Mouse (Mus musculus) hindbrain, postnatal 0 days (tissue): Measurements from ENCODE around the gene Cmtm8. TPM values are rescaled to one million over a fixed set of nuclear protein-coding genes. Genes with fewer than 3 reads are reported as not detected.

Source experiments
- ATAC-seq: fragments of 200-750 bp; cut with Nextera tagmentation; 2 replicates; pipeline ENCODE4 v1.8.0; 2017; ENCODE audit warnings: mild to moderate bottlenecking, moderate TSS enrichment, moderate library complexity
- DNase-seq: peaks from one replicate; pipeline ENCODE4 v3.0.0-alpha.2; 2015; ENCODE audit warnings: low spot score
- H3K27ac ChIP-seq: fragments of 300-500 bp; sonication (generic); 2 replicates; pipeline ENCODE4 v1.5.1; 2014; ENCODE audit warnings: mild to moderate bottlenecking
- H3K27me3 ChIP-seq: fragments of 300-500 bp; sonication (generic); 2 replicates; pipeline ENCODE4 v1.6.1; 2014; ENCODE audit warnings: low read length, mixed read lengths; ENCODE audit not compliant: insufficient read depth
- H3K36me3 ChIP-seq: fragments of 300-500 bp; sonication (generic); 2 replicates; pipeline ENCODE4 v1.6.1; 2014; ENCODE audit warnings: low read length, mixed read lengths; ENCODE audit not compliant: insufficient read depth
- H3K4me1 ChIP-seq: fragments of 300-500 bp; sonication (generic); 2 replicates; pipeline ENCODE4 v1.6.1; 2014; ENCODE audit warnings: antibody characterized with exemption, low read length, mixed read lengths; ENCODE audit not compliant: insufficient read depth
- H3K4me2 ChIP-seq: fragments of 300-500 bp; sonication (generic); 2 replicates; pipeline ENCODE4 v1.6.1; 2014; ENCODE audit warnings: low read depth, mild to moderate bottlenecking, low read length, moderate library complexity, mixed read lengths
- H3K4me3 ChIP-seq: fragments of 300-500 bp; sonication (generic); 2 replicates; pipeline ENCODE4 v1.5.1; 2014; ENCODE audit warnings: low read length
- H3K9ac ChIP-seq: fragments of 300-500 bp; sonication (generic); replicated peaks from 2 replicates; pipeline ENCODE4 v1.6.1; 2014; ENCODE audit warnings: mild to moderate bottlenecking, low read length, moderate library complexity, mixed read lengths
- H3K9me3 ChIP-seq: fragments of 300-500 bp; sonication (generic); 2 replicates; pipeline ENCODE4 v1.6.1; 2016; ENCODE audit warnings: low read length, mixed read lengths
- CTCF ChIP-seq: IDR thresholded peaks from 2 replicates; pipeline ENCODE4 v1.5.1; 2016; ENCODE audit warnings: antibody characterized with exemption, control low read depth, low read depth
- WGBS: fragments of 180-500 bp; shearing (Covaris S2); extraction: QIAGEN DNeasy Blood & Tissue Kit; methylation state at CpG from one replicate; pipeline ENCODE4 v1.1.7; 2014; 5-methylcytosine and 5-hydroxymethylcytosine counted together
- polyA plus RNA-seq: library from polyadenylated mRNA; unstranded; fragments of >200 nt; fragmentation: Nextera tagmentation; extraction: Ambion mirVana; gene quantifications from 2 replicates; pipeline ENCODE4 v1.2.1, GENCODE M21; 2015
- total RNA-seq: library from RNA; depleted of rRNA; stranded (reverse); fragments of >200 nt; gene quantifications from 2 replicates; pipeline ENCODE4 v1.2.3, GENCODE M21; 2014

Cmtm8 gene
- total and polyA plus RNA-seq, 2 experiments from 2014 or later: 5.9 to 6.6 TPM

DNA sequence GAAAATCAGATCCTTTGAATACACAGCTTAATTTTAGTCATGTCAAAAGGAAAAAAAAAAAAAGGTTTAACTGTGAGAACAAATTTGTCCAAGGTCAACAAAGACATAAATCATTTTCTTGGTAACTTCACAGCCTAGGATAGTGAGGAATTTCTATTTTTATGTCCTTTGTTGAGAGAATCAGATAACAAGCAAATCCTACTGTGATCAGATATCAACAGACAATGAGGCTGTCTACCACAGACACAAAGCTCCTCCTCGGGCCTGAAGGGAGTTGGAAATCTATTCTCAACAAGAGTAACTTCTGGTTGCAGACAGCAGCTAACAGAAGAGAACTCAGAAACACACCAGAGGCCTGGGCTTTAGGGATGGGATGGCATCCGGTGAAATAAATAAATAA lies 38.0 kb upstream of the Cmtm8 start:
- no peaks in the 10 kb centered on the region for H3K9me3 ChIP-seq
- no peak for TF ChIP-seq CTCF
- no peaks in the 10 kb centered on the region for H3K4me1 ChIP-seq
- H3K4me2 ChIP-seq: no peak overlapping the region
- H3K4me3 ChIP-seq: no peak overlapping the region
- no peaks in the 10 kb centered on the region for H3K36me3 ChIP-seq
- no peak overlapping the region for H3K27ac ChIP-seq
- no peaks in the 10 kb centered on the region for H3K27me3 ChIP-seq
- no peak overlapping the region for H3K9ac ChIP-seq
- no peak for ATAC-seq
- no peak for DNase-seq
- 63% methylated on average over 2 of the region's 2 CpGs for WGBS

DNA sequence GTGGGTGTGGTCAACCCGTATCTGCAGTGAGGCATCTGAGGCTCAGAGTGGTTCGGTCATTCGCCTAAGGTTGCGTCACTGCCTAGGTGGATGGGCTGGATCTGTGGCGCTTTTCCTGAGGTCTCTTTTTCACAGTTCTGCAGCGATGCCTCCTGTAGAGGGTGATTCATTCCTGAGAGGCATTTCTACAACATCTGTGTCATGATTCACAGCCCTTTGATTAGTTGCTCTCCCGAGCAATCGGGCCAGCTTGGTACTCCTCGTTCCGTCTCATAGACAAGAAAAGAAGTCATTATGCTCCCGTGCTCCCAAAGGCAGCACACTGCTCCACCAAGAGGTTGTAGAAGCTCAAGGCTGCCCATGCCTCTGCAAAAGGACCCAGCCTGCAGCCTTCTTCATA lies 11.4 kb upstream of the Cmtm8 start:
- no peak overlapping the region for H3K9ac ChIP-seq
- H3K36me3 ChIP-seq: no peaks in the 10 kb centered on the region
- H3K9me3 ChIP-seq: no peaks in the 10 kb centered on the region
- no peaks in the 10 kb centered on the region; the same call in 1 of the 2 replicates for H3K27me3 ChIP-seq
- 66% methylated on average over 11 of the region's 11 CpGs for whole genome bisulfite sequencing
- no peak for ATAC-seq
- 0 out of 2 replicates have a peak, but pooled peaks have one; percentile 13 for TF ChIP-seq CTCF
- H3K4me1 ChIP-seq: no peaks in the 10 kb centered on the region; the same call in 1 of the 2 replicates
- H3K4me3 ChIP-seq: no peak overlapping the region
- DNase-seq: peak; percentile 32
- no peak overlapping the region for H3K4me2 ChIP-seq
- no peak overlapping the region for H3K27ac ChIP-seq

DNA sequence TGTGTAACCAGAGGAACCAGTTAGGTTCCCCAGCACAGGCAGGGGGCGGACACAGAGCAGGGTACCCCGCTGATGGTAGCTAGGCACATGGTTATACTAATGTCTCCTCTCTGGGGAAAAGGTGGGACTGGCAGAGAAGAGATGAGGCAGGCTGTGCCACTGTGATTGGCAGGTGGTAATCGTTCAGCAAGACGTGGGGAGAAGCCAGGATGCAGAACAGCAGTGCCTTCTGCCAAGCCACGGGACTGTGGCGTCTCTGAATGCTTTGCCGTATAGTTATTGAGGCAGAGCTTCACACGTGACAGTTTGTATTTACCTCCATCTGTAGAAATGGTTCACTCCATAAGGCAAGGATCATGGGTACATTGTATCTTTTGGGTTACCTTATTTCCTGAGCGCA lies 10.7 kb upstream of the Cmtm8 start:
- WGBS: 56% methylated on average over 9 of the region's 9 CpGs
- Histone ChIP-seq H3K27me3 (no peaks in the 10 kb centered on the region; the same call in 1 of the 2 replicates), H3K9ac (no peak overlapping the region), H3K4me2 (no peak overlapping the region), H3K27ac (no peak overlapping the region), H3K4me1 (no peaks in the 10 kb centered on the region; the same call in 1 of the 2 replicates), H3K4me3 (no peak overlapping the region), H3K36me3 (no peaks in the 10 kb centered on the region), H3K9me3 (no peaks in the 10 kb centered on the region)
- TF ChIP-seq CTCF: no peak
- DNase-seq: peak; percentile 36
- ATAC-seq: peak; percentile 51

DNA sequence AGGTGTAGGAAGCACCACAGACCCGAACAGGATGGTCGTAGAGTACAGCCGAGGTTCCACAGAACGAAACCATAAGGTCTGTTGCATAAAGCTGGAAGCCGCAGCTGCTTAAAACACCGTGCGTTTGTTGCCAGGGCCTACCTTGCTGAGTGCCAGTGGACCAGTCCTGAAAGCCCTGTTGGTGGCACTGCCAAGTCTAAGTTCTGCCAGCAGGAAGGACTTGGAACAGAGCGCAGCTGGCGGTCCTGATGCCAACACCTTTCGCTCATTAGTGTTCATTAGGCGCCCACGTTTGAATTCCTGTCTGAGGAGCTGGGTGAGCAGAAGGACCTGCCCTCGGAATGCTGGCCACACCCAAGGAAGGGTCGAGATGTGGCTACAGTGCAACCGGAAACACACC lies 9.4 kb upstream of the Cmtm8 start:
- no peaks in the 10 kb centered on the region for H3K36me3 ChIP-seq
- H3K27me3 ChIP-seq: no peaks in the 10 kb centered on the region; the same call in 1 of the 2 replicates
- WGBS: 71% methylated on average over 15 of the region's 15 CpGs
- no peaks in the 10 kb centered on the region; the same call in 1 of the 2 replicates for H3K4me1 ChIP-seq
- no peak overlapping the region for H3K4me2 ChIP-seq
- no peak for DNase-seq
- TF ChIP-seq CTCF: no peak
- H3K9ac ChIP-seq: no peak overlapping the region
- no peak overlapping the region for H3K4me3 ChIP-seq
- H3K9me3 ChIP-seq: no peaks in the 10 kb centered on the region
- no peak overlapping the region for H3K27ac ChIP-seq
- no peak for ATAC-seq

DNA sequence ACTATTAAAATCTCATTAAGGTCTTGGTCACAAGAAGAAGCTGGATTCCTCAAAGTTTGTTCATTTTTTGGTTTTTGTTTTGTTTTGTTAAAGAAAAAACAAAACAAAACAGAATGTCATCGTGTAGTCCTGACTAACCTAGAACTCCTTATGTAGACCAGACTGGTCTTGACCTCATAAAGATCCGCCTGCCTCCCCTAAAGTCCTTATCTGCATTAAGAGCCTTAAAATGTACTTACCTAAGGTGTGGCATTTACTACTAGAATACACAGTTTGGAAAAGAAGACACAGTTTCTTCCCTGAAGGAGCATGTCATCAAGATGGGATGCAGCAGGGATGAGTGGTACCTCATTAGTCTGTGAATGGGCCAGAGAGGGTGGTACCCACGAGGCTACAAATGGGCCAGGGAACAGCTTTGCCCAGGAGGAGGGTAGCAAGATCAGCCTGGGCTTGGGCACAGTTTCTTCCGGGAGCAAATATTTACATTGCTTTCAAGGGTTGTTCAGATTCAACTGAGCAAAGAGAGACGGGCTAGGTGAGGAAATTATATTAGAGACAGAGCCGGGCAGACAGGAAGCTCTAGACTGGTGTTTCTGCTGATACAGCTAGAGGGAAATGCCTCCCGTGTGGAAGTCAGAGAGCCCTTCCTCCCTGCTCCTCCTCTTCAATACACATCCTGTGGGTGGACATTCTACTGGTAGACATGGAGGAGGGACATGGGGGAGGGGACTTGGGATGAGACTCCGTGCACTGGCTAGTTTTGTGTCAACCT lies 7.6 kb upstream of the Cmtm8 start:
- Histone ChIP-seq H3K4me3 (no peak overlapping the region), H3K36me3 (no peaks in the 10 kb centered on the region), H3K4me2 (no peak overlapping the region), H3K9me3 (no peaks in the 10 kb centered on the region), H3K9ac (no peak overlapping the region), H3K27me3 (no peaks in the 10 kb centered on the region; the same call in 1 of the 2 replicates), H3K27ac (no peak overlapping the region), H3K4me1 (no peaks in the 10 kb centered on the region; the same call in 1 of the 2 replicates)
- 75% methylated on average over 8 of the region's 8 CpGs for WGBS
- no peak for TF ChIP-seq CTCF
- ATAC-seq (no peak), DNase-seq (no peak)

DNA sequence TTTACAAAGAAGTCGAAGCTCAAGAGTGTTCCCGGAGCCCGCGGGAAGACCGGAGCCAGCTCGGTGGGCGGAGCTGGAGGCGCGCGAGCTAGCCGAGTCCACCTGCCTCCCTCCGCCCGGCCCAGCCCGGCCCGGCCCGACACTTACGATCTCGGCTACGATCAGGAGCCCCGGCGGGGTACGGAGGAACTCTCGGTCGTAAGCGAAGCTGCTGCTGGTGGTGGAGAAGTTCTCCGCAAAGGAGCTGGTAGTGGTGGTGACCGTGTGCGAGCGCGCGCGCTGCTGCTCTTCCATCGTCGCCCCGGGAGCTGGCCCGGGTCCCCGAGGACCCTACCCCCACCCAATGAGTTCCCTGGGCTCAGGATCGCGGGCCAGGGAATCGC lies 331 bp downstream of the Cmtm8 start:
- ATAC-seq (peak; percentile 66; the same call in 1 of the 2 replicates), DNase-seq (peak; percentile 20)

DNA sequence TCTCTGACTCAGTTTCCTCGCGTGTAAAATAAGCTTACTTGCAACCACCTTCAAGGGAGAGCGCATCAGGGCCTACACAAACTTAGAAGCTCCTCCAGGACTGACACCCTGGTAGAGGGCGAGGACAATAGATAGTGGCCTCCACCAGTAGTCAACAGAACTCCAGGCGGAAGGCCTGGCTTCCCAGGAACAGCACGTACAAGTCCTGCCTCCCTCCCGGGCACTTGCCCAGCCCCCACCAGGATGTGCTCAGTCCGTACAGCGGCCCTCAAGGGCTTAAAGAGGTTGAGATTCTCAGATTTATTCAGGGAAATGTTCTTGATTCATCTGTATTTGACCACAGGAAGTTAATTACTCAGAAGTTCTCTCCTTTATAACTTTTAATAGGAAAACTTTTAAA lies 1.1 kb downstream of the Cmtm8 start:
- DNase-seq (no peak), ATAC-seq (no peak)
- peak overlapping the region; percentile 100 for H3K4me2 ChIP-seq
- no peak overlapping the region for H3K9ac ChIP-seq
- no peak for TF ChIP-seq CTCF
- H3K9me3 ChIP-seq: no peaks in the 10 kb centered on the region
- no peak overlapping the region for H3K4me3 ChIP-seq
- H3K36me3 ChIP-seq: no peaks in the 10 kb centered on the region
- WGBS: 43% methylated on average over 9 of the region's 9 CpGs
- no peaks in the 10 kb centered on the region for H3K27me3 ChIP-seq
- no peaks in the 10 kb centered on the region for H3K4me1 ChIP-seq
- H3K27ac ChIP-seq: no peak overlapping the region

More for the DNA sequence above, 331 bp downstream of the Cmtm8 start:
- TF ChIP-seq CTCF: no peak
- no peak overlapping the region; the same call in 1 of the 2 replicates for H3K27ac ChIP-seq
- under 1% methylated on average over 40 of the region's 40 CpGs for WGBS
- no peaks in the 10 kb centered on the region for H3K36me3 ChIP-seq
- H3K4me1 ChIP-seq: no peaks in the 10 kb centered on the region
- peak overlapping the region; percentile 100 for H3K4me2 ChIP-seq
- H3K9ac ChIP-seq: peak overlapping the region; percentile 53
- H3K4me3 ChIP-seq: peak overlapping the region; percentile 64
- H3K9me3 ChIP-seq: no peaks in the 10 kb centered on the region
- H3K27me3 ChIP-seq: no peaks in the 10 kb centered on the region
